Mouse (Mus musculus) MEL (cell line): ENCODE measurements at regions not wholly inside any gene's neighbourhood (a gene's known extent, or its start where the extent isn't known, plus 50 kb on each side); places are given as distances from the start of the nearest gene placed in this dataset.

Experiments
- DNase-seq: peaks from one replicate; pipeline ENCODE4 v3.0.0; 2011; ENCODE audit warnings: low read depth, low spot score
- H3K27ac ChIP-seq: 2 replicates; pipeline ENCODE4 v1.5.1; 2012; ENCODE audit warnings: low read depth, mild to moderate bottlenecking, control low read depth, low read length, moderate library complexity; ENCODE audit not compliant: control insufficient read depth
- H3K27me3 ChIP-seq, 2 experiments: fragments of 150-350 bp in 1 of 2; sonication (generic) in 1 of 2; 2 replicates each; pipeline ENCODE4 v1.6.1; 2012; ENCODE audit warnings: low read length in 2 of 2, mild to moderate bottlenecking in 2 of 2, improper control_type of control experiment in 1 of 2, moderate library complexity in 1 of 2; ENCODE audit not compliant: insufficient read depth in 2 of 2, control insufficient read depth in 1 of 2
- H3K36me3 ChIP-seq, 2 experiments: 2 replicates each; pipeline ENCODE4 v1.6.1; 2012 to 2014; ENCODE audit warnings: low read length in 2 of 2, improper control_type of control experiment in 1 of 2, inconsistent platforms in 1 of 2, mild to moderate bottlenecking in 1 of 2; ENCODE audit not compliant: insufficient read depth in 2 of 2, control insufficient read depth in 1 of 2
- H3K4me1 ChIP-seq, 2 experiments: fragments of 150-350 bp in 1 of 2; sonication (generic) in 1 of 2; 2 replicates each; pipeline ENCODE4 v1.6.1; 2012; ENCODE audit warnings: low read length in 2 of 2, improper control_type of control experiment in 1 of 2, mild to moderate bottlenecking in 1 of 2; ENCODE audit not compliant: insufficient read depth in 2 of 2, control insufficient read depth in 1 of 2
- H3K4me3 ChIP-seq, 2 experiments: fragments of 150-350 bp in 1 of 2; sonication (generic) in 1 of 2; 2 replicates each; pipeline ENCODE4 v1.5.1; 2012; ENCODE audit warnings: low read depth in 2 of 2, low read length in 2 of 2, mild to moderate bottlenecking in 2 of 2, moderate library complexity in 2 of 2, control low read depth in 1 of 2, improper control_type of control experiment in 1 of 2; ENCODE audit not compliant: control insufficient read depth in 1 of 2, insufficient read depth in 1 of 2
- H3K79me2 ChIP-seq: 2 replicates; pipeline ENCODE4 v1.6.1; 2012; ENCODE audit warnings: mild to moderate bottlenecking, low read length, moderate library complexity; ENCODE audit not compliant: control insufficient read depth, poor library complexity, insufficient read depth
- H3K9ac ChIP-seq: 2 replicates; pipeline ENCODE4 v1.6.1; 2012; ENCODE audit warnings: low read depth, mild to moderate bottlenecking, control low read depth, low read length, moderate library complexity; ENCODE audit not compliant: control insufficient read depth, poor library complexity, severe bottlenecking
- H3K9me3 ChIP-seq: fragments of 150-350 bp; sonication (generic); replicated peaks from 2 replicates; pipeline ENCODE4 v1.6.1; 2012; ENCODE audit warnings: mild to moderate bottlenecking, low read length, improper control_type of control experiment, moderate library complexity; ENCODE audit not compliant: insufficient read depth
- CHD1 ChIP-seq: IDR thresholded peaks from 2 replicates; pipeline ENCODE4 v1.6.1; 2012; ENCODE audit warnings: low read depth, mild to moderate bottlenecking, inconsistent platforms, low read length, improper control_type of control experiment
- CHD2 ChIP-seq: IDR thresholded peaks from 2 replicates; pipeline ENCODE4 v1.6.1; 2011; ENCODE audit warnings: low read length, improper control_type of control experiment
- CTCF ChIP-seq, 3 experiments: IDR thresholded peaks in 2 of 3; conservative IDR thresholded peaks in 1 of 3; 2 replicates each; pipeline ENCODE4 v1.5.1; 2011 to 2012; ENCODE audit warnings: low read length in 3 of 3, low read depth in 2 of 3, mild to moderate bottlenecking in 2 of 3, improper control_type of control experiment in 1 of 3, inconsistent platforms in 1 of 3, mixed read lengths in 1 of 3, moderate library complexity in 1 of 3; ENCODE audit not compliant: control insufficient read depth in 1 of 3, insufficient read depth in 1 of 3, poor library complexity in 1 of 3, severe bottlenecking in 1 of 3
- E2F4 ChIP-seq: IDR thresholded peaks from 2 replicates; pipeline ENCODE4 v1.6.1; 2011; ENCODE audit warnings: low read depth, low read length, improper control_type of control experiment, borderline replicate concordance
- GABPA ChIP-seq: IDR thresholded peaks from 2 replicates; pipeline ENCODE4 v1.6.1; 2012; ENCODE audit warnings: low read depth, mild to moderate bottlenecking, inconsistent platforms, low read length, improper control_type of control experiment, moderate library complexity
- GATA1 ChIP-seq: IDR thresholded peaks from 2 replicates; pipeline ENCODE4 v1.6.1; 2011; ENCODE audit warnings: low read depth, low read length, improper control_type of control experiment
- HCFC1 ChIP-seq: IDR thresholded peaks from 2 replicates; pipeline ENCODE4 v1.6.1; 2012; ENCODE audit warnings: low read depth, mild to moderate bottlenecking, inconsistent platforms, low read length, improper control_type of control experiment, moderate library complexity
- JUND ChIP-seq: IDR thresholded peaks from 2 replicates; pipeline ENCODE4 v1.6.1; 2011; ENCODE audit warnings: low read depth, mild to moderate bottlenecking, improper control_type of control experiment, low read length
- KAT2A ChIP-seq: conservative IDR thresholded peaks from 2 replicates; pipeline ENCODE4 v1.6.1; 2012; ENCODE audit warnings: low read depth, low read length, improper control_type of control experiment, inconsistent platforms
- MAFK ChIP-seq: IDR thresholded peaks from 2 replicates; pipeline ENCODE4 v1.6.1; 2011; ENCODE audit warnings: low read depth, mild to moderate bottlenecking, low read length, improper control_type of control experiment, borderline replicate concordance
- MAX ChIP-seq: IDR thresholded peaks from 2 replicates; pipeline ENCODE4 v1.6.1; 2011; ENCODE audit warnings: low read length, improper control_type of control experiment
- MAZ ChIP-seq: IDR thresholded peaks from 2 replicates; pipeline ENCODE4 v1.6.1; 2012; ENCODE audit warnings: low read depth, mild to moderate bottlenecking, inconsistent platforms, low read length, improper control_type of control experiment
- MYB ChIP-seq: IDR thresholded peaks from 2 replicates; pipeline ENCODE4 v1.6.1; 2011; ENCODE audit warnings: mild to moderate bottlenecking, low read depth, low read length, improper control_type of control experiment
- MYC ChIP-seq: IDR thresholded peaks from 2 replicates; pipeline ENCODE4 v1.6.1; 2011; ENCODE audit warnings: low read depth, mild to moderate bottlenecking, low read length, improper control_type of control experiment, moderate library complexity
- NRF1 ChIP-seq: IDR thresholded peaks from 2 replicates; pipeline ENCODE4 v1.6.1; 2014; ENCODE audit warnings: low read depth, mild to moderate bottlenecking, inconsistent platforms, low read length, improper control_type of control experiment, moderate library complexity; ENCODE audit not compliant: poor library complexity, insufficient read depth, severe bottlenecking
- POLR2A ChIP-seq, 2 experiments: IDR thresholded peaks; 2 replicates each; pipeline ENCODE4 v1.6.1; 2011 to 2012; ENCODE audit warnings: low read length in 2 of 2, mild to moderate bottlenecking in 2 of 2, control low read depth in 1 of 2, improper control_type of control experiment in 1 of 2, low read depth in 1 of 2, moderate library complexity in 1 of 2; ENCODE audit not compliant: control insufficient read depth in 1 of 2, insufficient read depth in 1 of 2, poor library complexity in 1 of 2
- POLR2AphosphoS2 ChIP-seq: IDR thresholded peaks from 2 replicates; pipeline ENCODE4 v1.6.1; 2011; ENCODE audit warnings: low read length, improper control_type of control experiment
- POLR2AphosphoS5 ChIP-seq: IDR thresholded peaks from 2 replicates; pipeline ENCODE4 v1.6.1; 2012; ENCODE audit warnings: low read depth, borderline replicate concordance, mild to moderate bottlenecking, inconsistent platforms, low read length, moderate library complexity, mixed read lengths
- TAL1 ChIP-seq: IDR thresholded peaks from 2 replicates; pipeline ENCODE4 v1.6.1; 2012; ENCODE audit warnings: mild to moderate bottlenecking, inconsistent platforms, low read length, moderate library complexity, mixed read lengths
- TBP ChIP-seq: IDR thresholded peaks from 2 replicates; pipeline ENCODE4 v1.8.0; 2011; ENCODE audit warnings: low read depth, low read length, improper control_type of control experiment
- TCF12 ChIP-seq: IDR thresholded peaks from 2 replicates; pipeline ENCODE4 v1.6.1; 2014; ENCODE audit warnings: low read depth, mild to moderate bottlenecking, inconsistent platforms, low read length, improper control_type of control experiment, moderate library complexity
- UBTF ChIP-seq: IDR thresholded peaks from 2 replicates; pipeline ENCODE4 v1.6.1; 2012; ENCODE audit warnings: low read depth, mild to moderate bottlenecking, inconsistent platforms, low read length, improper control_type of control experiment, moderate library complexity, borderline replicate concordance; ENCODE audit not compliant: insufficient read depth
- USF1 ChIP-seq: IDR thresholded peaks from 2 replicates; pipeline ENCODE4 v1.6.1; 2014; ENCODE audit warnings: low read depth, mild to moderate bottlenecking, inconsistent platforms, low read length, improper control_type of control experiment, moderate library complexity
- USF2 ChIP-seq, 2 experiments: IDR thresholded peaks; 2 replicates each; pipeline ENCODE4 v1.6.1; 2011 to 2012; ENCODE audit warnings: improper control_type of control experiment in 2 of 2, low read length in 2 of 2, borderline replicate concordance in 1 of 2, inconsistent platforms in 1 of 2, low read depth in 1 of 2, mild to moderate bottlenecking in 1 of 2; ENCODE audit not compliant: insufficient read depth in 1 of 2
- ZC3H11A ChIP-seq: IDR thresholded peaks from 2 replicates; pipeline ENCODE4 v1.6.1; 2012; ENCODE audit warnings: low read depth, mild to moderate bottlenecking, inconsistent platforms, low read length, improper control_type of control experiment
- ZKSCAN1 ChIP-seq: IDR thresholded peaks from 2 replicates; pipeline ENCODE4 v1.6.1; 2012; ENCODE audit warnings: low read depth, mild to moderate bottlenecking, inconsistent platforms, low read length, improper control_type of control experiment, moderate library complexity
- ZNF384 ChIP-seq: IDR thresholded peaks from 2 replicates; pipeline ENCODE4 v1.6.1; 2012; ENCODE audit warnings: low read depth, mild to moderate bottlenecking, inconsistent platforms, low read length, improper control_type of control experiment

- no peak for TF ChIP-seq POLR2AphosphoS2
- no peak for TF ChIP-seq TBP
- TF ChIP-seq KAT2A: no peak
- no peak for TF ChIP-seq TCF12
- TF ChIP-seq MAX: no peak
- no peak for TF ChIP-seq POLR2AphosphoS5
- no peak for TF ChIP-seq ZNF384
- no peak for TF ChIP-seq MAFK
- TF ChIP-seq ZC3H11A: no peak
- no peak for TF ChIP-seq USF2 (IDR thresholded peaks at IDR 0.05; ENCODE audit: borderline replicate concordance in 1 of 2, insufficient read depth in 1 of 2, low read depth in 1 of 2, low read length in 2 of 2)
- TF ChIP-seq POLR2A (IDR thresholded peaks at IDR 0.05; ENCODE audit: control insufficient read depth in 1 of 2, insufficient read depth in 1 of 2, low read depth in 1 of 2, low read length in 2 of 2, poor library complexity in 1 of 2): no peak
- no peak for TF ChIP-seq MYC
- no peak for TF ChIP-seq HCFC1
- TF ChIP-seq UBTF: no peak
- no peak for TF ChIP-seq GABPA
- no peak for TF ChIP-seq MYB
- no peak for TF ChIP-seq GATA1
- no peak for TF ChIP-seq MAZ
- TF ChIP-seq NRF1: no peak
- TF ChIP-seq CTCF (IDR thresholded peaks at IDR 0.05 in 2 of 3, conservative IDR thresholded peaks at IDR 0.05 in 1 of 3; ENCODE audit: control insufficient read depth in 1 of 3, insufficient read depth in 1 of 3, low read depth in 2 of 3, low read length in 3 of 3, poor library complexity in 1 of 3, severe bottlenecking in 1 of 3): no peak
- H3K4me1 ChIP-seq: no peaks in the 10 kb centered on the region
- no peaks in the 10 kb centered on the region for H3K27me3 ChIP-seq
- H3K36me3 ChIP-seq: no peaks in the 10 kb centered on the region
- no peak overlapping the region for H3K9ac ChIP-seq
- H3K27ac ChIP-seq: no peak overlapping the region
- H3K4me3 ChIP-seq: no peak overlapping the region
- H3K9me3 ChIP-seq: no peaks in the 10 kb centered on the region
- H3K79me2 ChIP-seq: no peaks in the 10 kb centered on the region
- DNase-seq: no peak
Observed at GRCm38 (mm10) chr4:131577571-131577970, 260.5 kb downstream of the Ptpru start.

GRCm38 (mm10) chr4:131585946-131586345 is 252.1 kb downstream of the Ptpru start:
- Histone ChIP-seq H3K9ac (no peak overlapping the region), H3K79me2 (no peaks in the 10 kb centered on the region), H3K27ac (no peak overlapping the region), H3K27me3 (no peaks in the 10 kb centered on the region), H3K4me1 (no peaks in the 10 kb centered on the region), H3K36me3 (no peaks in the 10 kb centered on the region), H3K4me3 (no peak overlapping the region), H3K9me3 (no peaks in the 10 kb centered on the region)
- no peak for DNase-seq
- TF ChIP-seq USF1 (no peak), CHD2 (no peak), POLR2AphosphoS5 (no peak), CTCF (IDR thresholded peaks at IDR 0.05 in 2 of 3, conservative IDR thresholded peaks at IDR 0.05 in 1 of 3; ENCODE audit: control insufficient read depth in 1 of 3, insufficient read depth in 1 of 3, low read depth in 2 of 3, low read length in 3 of 3, poor library complexity in 1 of 3, severe bottlenecking in 1 of 3) (no peak), CHD1 (no peak), GABPA (no peak), MAFK (no peak), ZC3H11A (no peak), POLR2A (IDR thresholded peaks at IDR 0.05; ENCODE audit: control insufficient read depth in 1 of 2, insufficient read depth in 1 of 2, low read depth in 1 of 2, low read length in 2 of 2, poor library complexity in 1 of 2) (no peak), E2F4 (no peak), ZKSCAN1 (no peak), TAL1 (no peak), JUND (no peak)
